Mouse (Mus musculus) stomach, embryonic 16.5 days (tissue): Measurements from ENCODE around the gene Olfr307. TPM values are rescaled to one million over a fixed set of nuclear protein-coding genes. Genes with fewer than 3 reads are reported as not detected.

Source experiments
- ATAC-seq: fragments of 200-750 bp; cut with Nextera tagmentation; 2 replicates; pipeline ENCODE4 v1.8.0; 2017; ENCODE audit warnings: moderate number of reproducible peaks, moderate TSS enrichment; ENCODE audit not compliant: insufficient read depth, low FRiP score
- H3K27ac ChIP-seq: fragments of 300-500 bp; sonication (generic); 2 replicates; pipeline ENCODE4 v1.5.1; 2014; ENCODE audit warnings: low read length
- H3K27me3 ChIP-seq: fragments of 300-500 bp; sonication (generic); 2 replicates; pipeline ENCODE4 v1.6.1; 2014; ENCODE audit warnings: low read length, control low read depth, mixed read lengths; ENCODE audit not compliant: control insufficient read depth, insufficient read depth
- H3K36me3 ChIP-seq: fragments of 300-500 bp; sonication (generic); 2 replicates; pipeline ENCODE4 v1.6.1; 2014; ENCODE audit warnings: low read length; ENCODE audit not compliant: control insufficient read depth, insufficient read depth
- H3K4me1 ChIP-seq: fragments of 300-500 bp; sonication (generic); 2 replicates; pipeline ENCODE4 v1.6.1; 2014; ENCODE audit warnings: low read length, control low read depth, mixed read lengths; ENCODE audit not compliant: control insufficient read depth, insufficient read depth
- H3K4me2 ChIP-seq: fragments of 300-500 bp; sonication (generic); 2 replicates; pipeline ENCODE4 v1.6.1; 2014; ENCODE audit warnings: low read depth, low read length, mixed read lengths
- H3K4me3 ChIP-seq: fragments of 300-500 bp; sonication (generic); replicated peaks from 2 replicates; pipeline ENCODE4 v1.5.1; 2014; ENCODE audit warnings: mild to moderate bottlenecking, low read length
- H3K9ac ChIP-seq: fragments of 300-500 bp; sonication (generic); 2 replicates; pipeline ENCODE4 v1.6.1; 2014; ENCODE audit warnings: low read length
- H3K9me3 ChIP-seq: fragments of 300-500 bp; sonication (generic); replicated peaks from 2 replicates; pipeline ENCODE4 v1.6.1; 2016; ENCODE audit warnings: low read length, control low read depth; ENCODE audit not compliant: control insufficient read depth
- WGBS: fragments of 180-500 bp; shearing (Covaris S2); extraction: QIAGEN DNeasy Blood & Tissue Kit; methylation state at CpG from one replicate; pipeline ENCODE4 v1.1.7; 2014; 5-methylcytosine and 5-hydroxymethylcytosine counted together
- microRNA-seq: library from miRNA; unstranded; fragments of <30 nt; microRNA quantifications from one replicate; pipeline ENCODE4, GENCODE M21; 2016
- polyA plus RNA-seq: library from polyadenylated mRNA; unstranded; fragments of >200 nt; fragmentation: Nextera tagmentation; extraction: Ambion mirVana; gene quantifications from 2 replicates; pipeline ENCODE4 v1.2.1, GENCODE M21; 2015

Gene Olfr307
- polyA plus RNA-seq, 1 experiment from 2014 or later: not detected

GRCm38 (mm10) chr7:86313608-86314007 lies 23.8 kb downstream of the Olfr307 start, which contains the start of gene Olfr309:
Gene Olfr309 (minus strand): TSS chr7:86313708.
- Histone ChIP-seq H3K27me3 (no peaks in the 10 kb centered on the region), H3K4me2 (no peak within 1 kb of the TSS), H3K9ac (no peak within 1 kb of the TSS), H3K27ac (no peak within 1 kb of the TSS), H3K4me3 (no peak within 1 kb of the TSS), H3K36me3 (no peaks in the 10 kb centered on the region), H3K4me1 (no peaks in the 10 kb centered on the region), H3K9me3 (no peaks in the 10 kb centered on the region)
- ATAC-seq: no peak
- WGBS: 76% methylated on average over 2 of the region's 2 CpGs

Small RNA genes within 50 kb of the gene (microRNA-seq; reads per million reads assigned to microRNA genes)
- not detected for gene Gm23192

Other genes starting within 250 kb of the Olfr307 start
- not detected in 2 replicates for gene Vmn2r75, start 165.8 kb downstream of the Olfr307 start, polyA plus RNA-seq
- not detected in 2 replicates for gene Vmn2r76, start 91.3 kb downstream of the Olfr307 start, polyA plus RNA-seq
- not detected in 2 replicates for gene Olfr310, start 60.4 kb downstream of the Olfr307 start, polyA plus RNA-seq
- not detected in 2 replicates for gene Olfr309, start 23.9 kb downstream of the Olfr307 start, polyA plus RNA-seq
- not detected in 2 replicates for gene Olfr308, start 12.0 kb downstream of the Olfr307 start, polyA plus RNA-seq
- gene Olfr305, start 29.3 kb upstream of the Olfr307 start, polyA plus RNA-seq: not detected in 2 replicates
- not detected in 2 replicates for gene Olfr304, start 49.1 kb upstream of the Olfr307 start, polyA plus RNA-seq
- not detected in 2 replicates for gene Olfr303, start 60.2 kb upstream of the Olfr307 start, polyA plus RNA-seq
- gene Olfr301, start 66.3 kb upstream of the Olfr307 start, polyA plus RNA-seq: not detected in 2 replicates
- not detected in 2 replicates for gene Olfr299, start 122.3 kb upstream of the Olfr307 start, polyA plus RNA-seq
- not detected in 2 replicates for gene Olfr298, start 154.9 kb upstream of the Olfr307 start, polyA plus RNA-seq
- not detected in 2 replicates for gene Olfr297, start 182.4 kb upstream of the Olfr307 start, polyA plus RNA-seq
- gene Olfr295, start 246.3 kb upstream of the Olfr307 start, polyA plus RNA-seq: not detected in 2 replicates